Mouse (Mus musculus) liver, embryonic 15.5 days (tissue): ENCODE data around the gene Irgm1. TPM values are rescaled to one million over a fixed set of nuclear protein-coding genes. Genes with fewer than 3 reads are reported as not detected.
"Not testable (repeated sequence)": the region's sequence is repeated elsewhere in the genome, so short reads cannot be mapped to it uniquely, and the experiment has no call there.

Source experiments
- ATAC-seq: fragments of 200-750 bp; cut with Nextera tagmentation; 2 replicates; pipeline ENCODE4 v1.8.0; 2017; ENCODE audit warnings: moderate number of reproducible peaks, mild to moderate bottlenecking, moderate library complexity; ENCODE audit not compliant: insufficient read depth
- H3K27ac ChIP-seq: fragments of 300-500 bp; sonication (generic); replicated peaks from 2 replicates; pipeline ENCODE4 v1.5.1; 2015; ENCODE audit warnings: mild to moderate bottlenecking, inconsistent platforms
- H3K27me3 ChIP-seq: fragments of 300-500 bp; sonication (generic); 2 replicates; pipeline ENCODE4 v1.6.1; 2015; ENCODE audit warnings: mild to moderate bottlenecking, inconsistent platforms
- H3K36me3 ChIP-seq: fragments of 300-500 bp; sonication (generic); replicated peaks from 2 replicates; pipeline ENCODE4 v1.6.1; 2015; ENCODE audit warnings: moderate library complexity, mild to moderate bottlenecking, inconsistent platforms
- H3K4me1 ChIP-seq: fragments of 300-500 bp; sonication (generic); replicated peaks from 2 replicates; pipeline ENCODE4 v1.6.1; 2015; ENCODE audit warnings: inconsistent platforms
- H3K4me2 ChIP-seq: fragments of 300-500 bp; sonication (generic); 2 replicates; pipeline ENCODE4 v1.6.1; 2015; ENCODE audit warnings: moderate library complexity, mild to moderate bottlenecking, inconsistent platforms
- H3K4me3 ChIP-seq: fragments of 300-500 bp; sonication (generic); replicated peaks from 2 replicates; pipeline ENCODE4 v1.5.1; 2015; ENCODE audit warnings: mild to moderate bottlenecking, inconsistent platforms
- H3K9ac ChIP-seq: fragments of 300-500 bp; sonication (generic); 2 replicates; pipeline ENCODE4 v1.6.1; 2015; ENCODE audit warnings: moderate library complexity, mild to moderate bottlenecking, inconsistent platforms
- H3K9me3 ChIP-seq: fragments of 300-500 bp; sonication (generic); replicated peaks from 2 replicates; pipeline ENCODE4 v1.6.1; 2016; ENCODE audit warnings: inconsistent platforms
- WGBS: fragments of 180-500 bp; shearing (Covaris S2); methylation state at CpG from one replicate; pipeline ENCODE4 v1.1.7; 2015; ENCODE audit warnings: mixed read lengths; ENCODE audit not compliant: insufficient replicate concordance; 5-methylcytosine and 5-hydroxymethylcytosine counted together
- polyA plus RNA-seq: library from polyadenylated mRNA; unstranded; fragments of >200 nt; fragmentation: Nextera tagmentation; extraction: Ambion mirVana; gene quantifications from 2 replicates; pipeline ENCODE4 v1.2.1, GENCODE M21; 2015

The Irgm1 gene
- polyA plus RNA-seq, 1 experiment from 2014 or later: 20.4 TPM

- H3K9me3 ChIP-seq: no peaks in the 10 kb centered on the region
- H3K4me1 ChIP-seq: peaks cover 45% of the 10 kb centered on the region
- H3K27me3 ChIP-seq: peaks cover 23% of the 10 kb centered on the region
- peak overlapping the region; percentile 67 for H3K4me3 ChIP-seq
- H3K9ac ChIP-seq: peak overlapping the region; percentile 44; the same call in 1 of the 2 replicates
- no peaks in the 10 kb centered on the region for H3K36me3 ChIP-seq
- H3K4me2 ChIP-seq: peak overlapping the region; percentile 94
- 8% methylated on average over 23 of the region's 23 CpGs for WGBS
- 0 out of 2 replicates have a peak, but pooled peaks have one; percentile 5 for ATAC-seq
- no peak overlapping the region for H3K27ac ChIP-seq
These were observed 18.6 kb downstream of the Irgm1 start for GRCm38 (mm10) chr11:48852624-48853473.

GRCm38 (mm10) chr11:48852190-48852589 lies 19.3 kb downstream of the Irgm1 start:
- ATAC-seq: no peak
- Histone ChIP-seq H3K4me2 (peak overlapping the region; percentile 94; the same call in 1 of the 2 replicates), H3K9me3 (no peaks in the 10 kb centered on the region), H3K27me3 (peaks cover 23% of the 10 kb centered on the region), H3K9ac (no peak overlapping the region), H3K4me3 (no peak overlapping the region), H3K4me1 (peaks cover 40% of the 10 kb centered on the region), H3K27ac (no peak overlapping the region), H3K36me3 (no peaks in the 10 kb centered on the region)
- WGBS: 72% methylated on average over 4 of the region's 4 CpGs

- no peaks in the 10 kb centered on the region for H3K9me3 ChIP-seq
- no peak overlapping the region for H3K4me3 ChIP-seq
- no peak for ATAC-seq
- H3K36me3 ChIP-seq: no peaks in the 10 kb centered on the region
- 62% methylated on average over 4 of the region's 4 CpGs for WGBS
- peaks cover 33% of the 10 kb centered on the region for H3K4me1 ChIP-seq
- no peak overlapping the region for H3K4me2 ChIP-seq
- H3K27me3 ChIP-seq: peaks cover 23% of the 10 kb centered on the region
- H3K9ac ChIP-seq: no peak overlapping the region
- no peak overlapping the region for H3K27ac ChIP-seq
These were observed 20.1 kb downstream of the Irgm1 start for GRCm38 (mm10) chr11:48851270-48851995.

- 41% methylated on average over 2 of the region's 2 CpGs for whole genome bisulfite sequencing
- peaks cover 23% of the 10 kb centered on the region for H3K27me3 ChIP-seq
- no peaks in the 10 kb centered on the region for H3K9me3 ChIP-seq
- no peak overlapping the region for H3K9ac ChIP-seq
- no peak overlapping the region for H3K27ac ChIP-seq
- ATAC-seq: no peak
- no peaks in the 10 kb centered on the region for H3K36me3 ChIP-seq
- H3K4me2 ChIP-seq: no peak overlapping the region
- peaks cover 26% of the 10 kb centered on the region for H3K4me1 ChIP-seq
- no peak overlapping the region for H3K4me3 ChIP-seq
These were observed 21.2 kb downstream of the Irgm1 start for GRCm38 (mm10) chr11:48850240-48850639.

GRCm38 (mm10) chr11:48846881-48847280 lies 24.6 kb downstream of the Irgm1 start:
- Histone ChIP-seq H3K27me3 (peaks cover 16% of the 10 kb centered on the region), H3K9ac (no peak overlapping the region), H3K4me1 (no peaks in the 10 kb centered on the region), H3K9me3 (no peaks in the 10 kb centered on the region), H3K27ac (no peak overlapping the region), H3K36me3 (no peaks in the 10 kb centered on the region), H3K4me2 (no peak overlapping the region), H3K4me3 (no peak overlapping the region)
- WGBS: 57% methylated on average over 5 of the region's 5 CpGs
- no peak for ATAC-seq

- ATAC-seq, H3K9ac ChIP-seq, H3K4me3 ChIP-seq, H3K9me3 ChIP-seq, H3K4me1 ChIP-seq, H3K27ac ChIP-seq, H3K4me2 ChIP-seq, H3K36me3 ChIP-seq: not testable (repeated sequence)
- H3K27me3 ChIP-seq: peaks cover 16% of the 10 kb centered on the region
- WGBS: 53% methylated on average over 2 of the region's 2 CpGs
These were observed 25.1 kb downstream of the Irgm1 start for GRCm38 (mm10) chr11:48846362-48846761.

GRCm38 (mm10) chr11:48845244-48845815 lies 26.2 kb downstream of the Irgm1 start:
- WGBS: 38% methylated on average over 13 of the region's 13 CpGs
- Histone ChIP-seq H3K4me1 (no peaks in the 10 kb centered on the region), H3K9ac (no peak overlapping the region), H3K27ac (no peak overlapping the region), H3K36me3 (no peaks in the 10 kb centered on the region), H3K4me2 (no peak overlapping the region), H3K4me3 (no peak overlapping the region), H3K9me3 (no peaks in the 10 kb centered on the region), H3K27me3 (peaks cover 16% of the 10 kb centered on the region)
- no peak for ATAC-seq

GRCm38 (mm10) chr11:48844309-48844708 lies 27.2 kb downstream of the Irgm1 start:
- H3K9ac ChIP-seq: no peak overlapping the region
- no peaks in the 10 kb centered on the region for H3K4me1 ChIP-seq
- no peaks in the 10 kb centered on the region for H3K9me3 ChIP-seq
- ATAC-seq: no peak
- H3K27me3 ChIP-seq: peaks cover 14% of the 10 kb centered on the region
- no peak overlapping the region for H3K4me3 ChIP-seq
- H3K4me2 ChIP-seq: no peak overlapping the region
- no peak overlapping the region for H3K27ac ChIP-seq
- 59% methylated on average over 6 of the region's 6 CpGs for WGBS
- no peaks in the 10 kb centered on the region for H3K36me3 ChIP-seq

GRCm38 (mm10) chr11:48843202-48843601 lies 28.3 kb downstream of the Irgm1 start:
- ATAC-seq: no peak
- Histone ChIP-seq H3K4me2 (no peak overlapping the region), H3K27ac (no peak overlapping the region), H3K9ac (no peak overlapping the region), H3K27me3 (peaks cover 10% of the 10 kb centered on the region), H3K9me3 (no peaks in the 10 kb centered on the region), H3K4me3 (no peak overlapping the region), H3K36me3 (no peaks in the 10 kb centered on the region), H3K4me1 (peaks cover 5% of the 10 kb centered on the region)
- 72% methylated on average over 11 of the region's 11 CpGs for WGBS

GRCm38 (mm10) chr11:48842378-48842792 lies 29.1 kb downstream of the Irgm1 start:
- no peak overlapping the region for H3K9ac ChIP-seq
- no peak overlapping the region for H3K4me3 ChIP-seq
- 65% methylated on average over 4 of the region's 4 CpGs for WGBS
- ATAC-seq: no peak
- H3K4me1 ChIP-seq: peaks cover 13% of the 10 kb centered on the region
- no peaks in the 10 kb centered on the region for H3K9me3 ChIP-seq
- H3K27ac ChIP-seq: no peak overlapping the region
- H3K36me3 ChIP-seq: no peaks in the 10 kb centered on the region
- H3K27me3 ChIP-seq: peaks cover 17% of the 10 kb centered on the region
- H3K4me2 ChIP-seq: no peak overlapping the region

- H3K36me3 ChIP-seq: no peaks in the 10 kb centered on the region
- H3K4me2 ChIP-seq: no peak overlapping the region
- ATAC-seq: no peak
- peaks cover 22% of the 10 kb centered on the region for H3K4me1 ChIP-seq
- peaks cover 29% of the 10 kb centered on the region for H3K27me3 ChIP-seq
- no peak overlapping the region for H3K4me3 ChIP-seq
- no peak overlapping the region for H3K9ac ChIP-seq
- no peaks in the 10 kb centered on the region for H3K9me3 ChIP-seq
- 66% methylated on average over 5 of the region's 5 CpGs for WGBS
- no peak overlapping the region for H3K27ac ChIP-seq
These were observed 30.3 kb downstream of the Irgm1 start for GRCm38 (mm10) chr11:48841213-48841612.
